Comparison of ENCODE assay signal across 22 mouse cellular contexts in genomic region chr2:157572786-157573185, GRCm38 (mm10). TPM values are rescaled to one million over a fixed set of nuclear protein-coding genes. Genes with fewer than 3 reads are reported as not detected.
DNase-seq lines count a peak whose midpoint lies in the region; ATAC-seq and TF ChIP-seq lines count a peak whose summit lies in the region.
"Had no signal": no experiment of that assay in that cellular context is flagged by ENCODE, and none has a peak within 500 bp of the region (broad histone marks: within the 10 kb centered on the region; RNA-seq: fewer than 3 reads in every experiment).

No protein-coding gene starts in this region.

- H3K27ac ChIP-seq in lung, postnatal 0 days (ENCODE audit: low read length), result no peak overlapping the region
- H3K27ac ChIP-seq in lung, embryonic 16.5 days (ENCODE audit: low read length), result no peak overlapping the region
- H3K27ac ChIP-seq: heart, adult 2 months; heart, embryonic 10.5 days; hindbrain, embryonic 12.5 days had no signal

- peak; percentile 0 for DNase-seq in lung, adult 2 months
- no peak for DNase-seq in lung, postnatal 0 days (ENCODE audit: low spot score)
- DNase-seq in lung, postnatal 25 days (ENCODE audit: low spot score), result no peak
- DNase-seq in testis, postnatal 10 days (ENCODE audit: low spot score), result peak; percentile 46
- no peak for DNase-seq in testis, postnatal 14 days (ENCODE audit: low spot score)
- DNase-seq in frontal cortex, postnatal 25 days (ENCODE audit: low spot score in 2 of 2), result no peak
- DNase-seq: adrenal gland, adult 8-10 months; adrenal gland, postnatal 25 days; cerebellum, adult 18-20 months; cerebellum, adult 9-10 months; cerebellum, postnatal 14 days; forebrain, postnatal 0 days; gastrocnemius, postnatal 25 days had no signal

- 47% methylated on average over 2 of the region's 2 CpGs for WGBS in lung, adult 2 months
- 44% methylated on average over 2 of the region's 2 CpGs for WGBS in lung, postnatal 0 days
- 29% methylated on average over 2 of the region's 2 CpGs for WGBS in lung, embryonic 16.5 days

- no peaks in the 10 kb centered on the region for H3K36me3 ChIP-seq in lung, postnatal 0 days (ENCODE audit: insufficient read depth, low read length)
- no peaks in the 10 kb centered on the region for H3K36me3 ChIP-seq in lung, embryonic 16.5 days (ENCODE audit: control insufficient read depth, insufficient read depth, low read length)
- H3K36me3 ChIP-seq: heart, embryonic 10.5 days; hindbrain, embryonic 12.5 days had no signal

- no peaks in the 10 kb centered on the region for H3K27me3 ChIP-seq in lung, postnatal 0 days (replicated peaks; ENCODE audit: insufficient read depth, low read length)
- H3K27me3 ChIP-seq in lung, embryonic 16.5 days (ENCODE audit: control insufficient read depth, insufficient read depth, low read depth, low read length), result no peaks in the 10 kb centered on the region
- H3K27me3 ChIP-seq: hindbrain, embryonic 12.5 days had no signal

- H3K9ac ChIP-seq in lung, postnatal 0 days (replicated peaks; ENCODE audit: low read depth), result no peak overlapping the region
- no peak overlapping the region for H3K9ac ChIP-seq in lung, embryonic 16.5 days (ENCODE audit: low read length)
- H3K9ac ChIP-seq: forebrain, postnatal 0 days; hindbrain, embryonic 12.5 days had no signal

- H3K9me3 ChIP-seq in lung, postnatal 0 days (ENCODE audit: low read length), result no peaks in the 10 kb centered on the region
- H3K9me3 ChIP-seq in lung, embryonic 16.5 days (ENCODE audit: control insufficient read depth, low read length), result no peaks in the 10 kb centered on the region
- H3K9me3 ChIP-seq: heart, embryonic 10.5 days; hindbrain, embryonic 12.5 days had no signal

- no peaks in the 10 kb centered on the region for H3K4me1 ChIP-seq in lung, adult 2 months (ENCODE audit: control insufficient read depth, insufficient read depth, low read length)
- no peaks in the 10 kb centered on the region for H3K4me1 ChIP-seq in lung, postnatal 0 days (ENCODE audit: insufficient read depth, low read depth, low read length)
- peaks cover 6% of the 10 kb centered on the region; the same call in 1 of the 2 replicates for H3K4me1 ChIP-seq in lung, embryonic 16.5 days (replicated peaks; ENCODE audit: control insufficient read depth, insufficient read depth, low read length)

- no peak for ATAC-seq in lung, postnatal 0 days
- ATAC-seq in lung, embryonic 16.5 days (ENCODE audit: low read depth), result 0 out of 2 replicates have a peak, but pooled peaks have one; percentile 9
- ATAC-seq: activated CD4-positive, CD25-positive, alpha-beta regulatory T cell, adult 4 months; CD4-positive, CD25-positive, alpha-beta regulatory T cell, adult 4 months; forebrain, embryonic 14.5 days; forebrain, postnatal 0 days; hindbrain, embryonic 16.5 days; inflammation-experienced regulatory T-cells, adult 6 months had no signal

- TF ChIP-seq POLR2A in lung, adult 2 months (IDR thresholded peaks at IDR 0.05; ENCODE audit: borderline replicate concordance, extremely low read depth, low read depth, low read length), result no peak

- H3K4me2 ChIP-seq in lung, postnatal 0 days (replicated peaks; ENCODE audit: low read depth, low read length), result no peak overlapping the region
- H3K4me2 ChIP-seq in lung, embryonic 16.5 days (ENCODE audit: low read depth, low read length), result no peak overlapping the region
- H3K4me2 ChIP-seq: hindbrain, embryonic 12.5 days had no signal

- TF ChIP-seq EP300 in lung, postnatal 0 days (IDR thresholded peaks at IDR 0.05), result no peak

- H3K4me3 ChIP-seq in lung, adult 2 months (replicated peaks; ENCODE audit: extremely low read depth, low read depth, low read length), result no peak overlapping the region
- H3K4me3 ChIP-seq in lung, postnatal 0 days (ENCODE audit: low read depth, low read length), result no peak overlapping the region
- no peak overlapping the region for H3K4me3 ChIP-seq in lung, embryonic 16.5 days (ENCODE audit: low read length)
- H3K4me3 ChIP-seq: heart, adult 2 months; heart, embryonic 10.5 days; hindbrain, embryonic 12.5 days had no signal

- no peak for TF ChIP-seq CTCF in lung, adult 2 months (IDR thresholded peaks at IDR 0.05; ENCODE audit: insufficient read depth, low read length)
- TF ChIP-seq CTCF in lung, postnatal 0 days (IDR thresholded peaks at IDR 0.05), result no peak

RNA-seq across cellular contexts. Expression of gene Blcap, which starts 1.7 kb away (rescaled TPM):
- polyA plus RNA-seq in lung, adult 2 months (2012; rRNA removed), result 41.3 and 49.3 TPM in 2 replicates
- 59.0 and 68.8 TPM in 2 replicates for polyA plus RNA-seq in lung, postnatal 0 days (2015; fragmentation: Nextera tagmentation; extraction: Ambion mirVana)
- polyA plus RNA-seq in lung, embryonic 16.5 days (2015; fragmentation: Nextera tagmentation; extraction: Ambion mirVana), result 52.8 and 56.2 TPM in 2 replicates

RNA-seq across cellular contexts. Expression of gene Nnat, which starts 12.9 kb away (rescaled TPM):
- 25.3 and 56.8 TPM in 2 replicates for polyA plus RNA-seq in lung, adult 2 months (2012; rRNA removed)
- 101 and 151 TPM in 2 replicates for polyA plus RNA-seq in lung, postnatal 0 days (2015; fragmentation: Nextera tagmentation; extraction: Ambion mirVana)
- 614 and 619 TPM in 2 replicates for polyA plus RNA-seq in lung, embryonic 16.5 days (2015; fragmentation: Nextera tagmentation; extraction: Ambion mirVana)

Comparison
In these comparisons a context has a peak if more than half of its experiments do, and no peak if none do; other contexts are left out.
1. DNase-seq: peak in lung, adult 2 months (single experiment) and testis, postnatal 10 days (single experiment); none in lung, postnatal 0 days (single experiment), lung, postnatal 25 days (single experiment), testis, postnatal 14 days (single experiment) and frontal cortex, postnatal 25 days (0 of 2).